Mouse (Mus musculus): ENCODE measurements around the gene Gabrb3. TPM values are rescaled to one million over a fixed set of nuclear protein-coding genes. Genes with fewer than 3 reads are reported as not detected.

The Gabrb3 gene
- polyA plus RNA-seq, 1 experiment, result not detected

- Histone ChIP-seq H3K4me1 (no peaks in the 10 kb centered on the region), H3K36me3 (replicated peaks; ENCODE audit: low read length) (no peaks in the 10 kb centered on the region)
- TF ChIP-seq FLI1 (IDR thresholded peaks at IDR 0.05; ENCODE audit: low read length) (no peak), GATA1 (IDR thresholded peaks at IDR 0.05; ENCODE audit: borderline replicate concordance, low read length) (no peak)
Observed at GRCm38 (mm10) chr7:57512955-57513354, 93.5 kb downstream of the Gabrb3 start.

GRCm38 (mm10) chr7:57529451-57529850 lies 110.0 kb downstream of the Gabrb3 start:
- Histone ChIP-seq H3K9me3 (peaks cover 9% of the 10 kb centered on the region; the same call in 1 of the 2 replicates), H3K36me3 (replicated peaks; ENCODE audit: low read length) (no peaks in the 10 kb centered on the region), H3K4me1 (no peaks in the 10 kb centered on the region), H3K27me3 (replicated peaks) (no peaks in the 10 kb centered on the region), H3K4me3 (replicated peaks) (no peak overlapping the region)
- no peak for TF ChIP-seq FLI1 (IDR thresholded peaks at IDR 0.05; ENCODE audit: low read length)
- no peak for TF ChIP-seq GATA1 (IDR thresholded peaks at IDR 0.05; ENCODE audit: borderline replicate concordance, low read length)

More at GRCm38 (mm10) chr7:57512955-57513354, 93.5 kb downstream of the Gabrb3 start:
- Histone ChIP-seq H3K9me3 (peaks cover 8% of the 10 kb centered on the region; the same call in 1 of the 2 replicates), H3K27me3 (replicated peaks) (peaks cover 28% of the 10 kb centered on the region), H3K4me3 (replicated peaks) (no peak overlapping the region)

- H3K4me1 ChIP-seq, result no peaks in the 10 kb centered on the region
- no peaks in the 10 kb centered on the region for H3K27me3 ChIP-seq (replicated peaks)
- H3K9me3 ChIP-seq, result peaks cover 9% of the 10 kb centered on the region; the same call in 1 of the 2 replicates
- H3K4me3 ChIP-seq (replicated peaks), result no peak overlapping the region
- no peaks in the 10 kb centered on the region for H3K36me3 ChIP-seq (replicated peaks; ENCODE audit: low read length)
- TF ChIP-seq GATA1 (IDR thresholded peaks at IDR 0.05; ENCODE audit: borderline replicate concordance, low read length) (no peak), FLI1 (IDR thresholded peaks at IDR 0.05; ENCODE audit: low read length) (no peak)
Observed at GRCm38 (mm10) chr7:57529954-57530353, 110.5 kb downstream of the Gabrb3 start.

GRCm38 (mm10) chr7:57532676-57533075 lies 113.2 kb downstream of the Gabrb3 start:
- H3K36me3 ChIP-seq (replicated peaks; ENCODE audit: low read length), result no peaks in the 10 kb centered on the region
- no peak for TF ChIP-seq FLI1 (IDR thresholded peaks at IDR 0.05; ENCODE audit: low read length)
- no peak for TF ChIP-seq GATA1 (IDR thresholded peaks at IDR 0.05; ENCODE audit: borderline replicate concordance, low read length)
- no peaks in the 10 kb centered on the region for H3K27me3 ChIP-seq (replicated peaks)
- peaks cover 9% of the 10 kb centered on the region; the same call in 1 of the 2 replicates for H3K9me3 ChIP-seq
- no peak overlapping the region for H3K4me3 ChIP-seq (replicated peaks)
- no peaks in the 10 kb centered on the region for H3K4me1 ChIP-seq

- no peak for TF ChIP-seq FLI1 (IDR thresholded peaks at IDR 0.05; ENCODE audit: low read length)
- no peak for TF ChIP-seq GATA1 (IDR thresholded peaks at IDR 0.05; ENCODE audit: borderline replicate concordance, low read length)
- Histone ChIP-seq H3K4me1 (no peaks in the 10 kb centered on the region), H3K27me3 (replicated peaks) (no peaks in the 10 kb centered on the region), H3K9me3 (no peaks in the 10 kb centered on the region), H3K36me3 (replicated peaks; ENCODE audit: low read length) (no peaks in the 10 kb centered on the region), H3K4me3 (replicated peaks) (no peak overlapping the region)
Observed at GRCm38 (mm10) chr7:57538565-57538964, 119.1 kb downstream of the Gabrb3 start.

- Histone ChIP-seq H3K4me1 (no peaks in the 10 kb centered on the region), H3K27me3 (replicated peaks) (no peaks in the 10 kb centered on the region), H3K36me3 (replicated peaks; ENCODE audit: low read length) (no peaks in the 10 kb centered on the region), H3K4me3 (replicated peaks) (no peak overlapping the region), H3K9me3 (no peaks in the 10 kb centered on the region)
- TF ChIP-seq GATA1 (IDR thresholded peaks at IDR 0.05; ENCODE audit: borderline replicate concordance, low read length) (no peak), FLI1 (IDR thresholded peaks at IDR 0.05; ENCODE audit: low read length) (no peak)
Observed at GRCm38 (mm10) chr7:57560732-57561436, 141.4 kb downstream of the Gabrb3 start.

GRCm38 (mm10) chr7:57564403-57564802 lies 144.9 kb downstream of the Gabrb3 start:
- TF ChIP-seq FLI1 (IDR thresholded peaks at IDR 0.05; ENCODE audit: low read length) (no peak), GATA1 (IDR thresholded peaks at IDR 0.05; ENCODE audit: borderline replicate concordance, low read length) (no peak)
- Histone ChIP-seq H3K4me3 (replicated peaks) (no peak overlapping the region), H3K4me1 (no peaks in the 10 kb centered on the region), H3K9me3 (no peaks in the 10 kb centered on the region), H3K36me3 (replicated peaks; ENCODE audit: low read length) (no peaks in the 10 kb centered on the region), H3K27me3 (replicated peaks) (no peaks in the 10 kb centered on the region)

- H3K36me3 ChIP-seq (replicated peaks; ENCODE audit: low read length), result no peaks in the 10 kb centered on the region
Observed at GRCm38 (mm10) chr7:57590451-57591248, 171.2 kb downstream of the Gabrb3 start.

GRCm38 (mm10) chr7:57591249-57591577 lies 171.7 kb downstream of the Gabrb3 start:
- H3K4me1 ChIP-seq, result peaks cover 15% of the 10 kb centered on the region
- H3K27me3 ChIP-seq (replicated peaks), result peaks cover 29% of the 10 kb centered on the region
- no peaks in the 10 kb centered on the region for H3K36me3 ChIP-seq (replicated peaks; ENCODE audit: low read length)
- TF ChIP-seq GATA1 (IDR thresholded peaks at IDR 0.05; ENCODE audit: borderline replicate concordance, low read length) (no peak), FLI1 (IDR thresholded peaks at IDR 0.05; ENCODE audit: low read length) (no peak)
- peaks cover 12% of the 10 kb centered on the region for H3K9me3 ChIP-seq
- peak overlapping the region; percentile 85 for H3K4me3 ChIP-seq (replicated peaks)

More at GRCm38 (mm10) chr7:57590451-57591248, 171.2 kb downstream of the Gabrb3 start:
- Histone ChIP-seq H3K9me3 (peaks cover 12% of the 10 kb centered on the region), H3K4me1 (peaks cover 15% of the 10 kb centered on the region), H3K4me3 (replicated peaks) (peak overlapping the region; percentile 85), H3K27me3 (replicated peaks) (peaks cover 29% of the 10 kb centered on the region)
- TF ChIP-seq FLI1 (IDR thresholded peaks at IDR 0.05; ENCODE audit: low read length) (no peak), GATA1 (IDR thresholded peaks at IDR 0.05; ENCODE audit: borderline replicate concordance, low read length) (no peak)

All from megakaryocyte, embryonic 14.5 days (primary cell).